Mouse (Mus musculus) lung, embryonic 16.5 days (tissue): Measurements from ENCODE around the gene Cnpy3. TPM values are rescaled to one million over a fixed set of nuclear protein-coding genes. Genes with fewer than 3 reads are reported as not detected.

Source experiments
- ATAC-seq: fragments of 200-750 bp; cut with Nextera tagmentation; 2 replicates; pipeline ENCODE4 v1.8.0; 2017; ENCODE audit warnings: low read depth, mild to moderate bottlenecking, moderate library complexity
- H3K27ac ChIP-seq: fragments of 300-500 bp; sonication (generic); 2 replicates; pipeline ENCODE4 v1.5.1; 2014; ENCODE audit warnings: mild to moderate bottlenecking, control low read depth, low read length
- H3K27me3 ChIP-seq: fragments of 300-500 bp; sonication (generic); 2 replicates; pipeline ENCODE4 v1.6.1; 2014; ENCODE audit warnings: low read depth, low read length, mixed read lengths; ENCODE audit not compliant: control insufficient read depth, insufficient read depth
- H3K36me3 ChIP-seq: fragments of 300-500 bp; sonication (generic); 2 replicates; pipeline ENCODE4 v1.6.1; 2014; ENCODE audit warnings: low read length; ENCODE audit not compliant: control insufficient read depth, insufficient read depth
- H3K4me1 ChIP-seq: fragments of 300-500 bp; sonication (generic); replicated peaks from 2 replicates; pipeline ENCODE4 v1.6.1; 2014; ENCODE audit warnings: low read length, mixed read lengths; ENCODE audit not compliant: control insufficient read depth, insufficient read depth
- H3K4me2 ChIP-seq: fragments of 300-500 bp; sonication (generic); 2 replicates; pipeline ENCODE4 v1.6.1; 2014; ENCODE audit warnings: low read depth, low read length, control low read depth
- H3K4me3 ChIP-seq: fragments of 300-500 bp; sonication (generic); 2 replicates; pipeline ENCODE4 v1.5.1; 2014; ENCODE audit warnings: mild to moderate bottlenecking, low read length, control low read depth
- H3K9ac ChIP-seq: fragments of 300-500 bp; sonication (generic); 2 replicates; pipeline ENCODE4 v1.6.1; 2014; ENCODE audit warnings: low read length, control low read depth
- H3K9me3 ChIP-seq: fragments of 300-500 bp; sonication (generic); 2 replicates; pipeline ENCODE4 v1.6.1; 2016; ENCODE audit warnings: low read length; ENCODE audit not compliant: control insufficient read depth
- WGBS: fragments of 180-500 bp; shearing (Covaris S2); extraction: QIAGEN DNeasy Blood & Tissue Kit; methylation state at CpG from one replicate; pipeline ENCODE4 v1.1.7; 2014; 5-methylcytosine and 5-hydroxymethylcytosine counted together
- polyA plus RNA-seq: library from polyadenylated mRNA; unstranded; fragments of >200 nt; fragmentation: Nextera tagmentation; extraction: Ambion mirVana; gene quantifications from 2 replicates; pipeline ENCODE4 v1.2.1, GENCODE M21; 2015

Cnpy3 gene
- polyA plus RNA-seq, 1 experiment from 2014 or later: 79.0 TPM

- Histone ChIP-seq H3K4me1 (no peaks in the 10 kb centered on the region), H3K9ac (no peak overlapping the region), H3K27ac (no peak overlapping the region), H3K36me3 (peaks cover 13% of the 10 kb centered on the region; the same call in 1 of the 2 replicates), H3K9me3 (no peaks in the 10 kb centered on the region), H3K4me3 (no peak overlapping the region), H3K27me3 (no peaks in the 10 kb centered on the region), H3K4me2 (no peak overlapping the region)
- WGBS: 82% methylated on average over 12 of the region's 12 CpGs
- ATAC-seq: no peak
Measured at GRCm38 (mm10) chr17:46690665-46691064, 61.3 kb downstream of the Cnpy3 start.

- H3K27me3 ChIP-seq: no peaks in the 10 kb centered on the region
- H3K4me1 ChIP-seq: peaks cover 7% of the 10 kb centered on the region
- ATAC-seq: no peak
- no peaks in the 10 kb centered on the region for H3K9me3 ChIP-seq
- no peak overlapping the region for H3K4me3 ChIP-seq
- H3K27ac ChIP-seq: no peak overlapping the region
- H3K36me3 ChIP-seq: peaks cover 40% of the 10 kb centered on the region
- 90% methylated on average over 6 of the region's 6 CpGs for WGBS
- H3K9ac ChIP-seq: no peak overlapping the region
- H3K4me2 ChIP-seq: no peak overlapping the region
Measured at GRCm38 (mm10) chr17:46685913-46686312, 66.1 kb downstream of the Cnpy3 start.

Other genes with a start within 250 kb of the Cnpy3 start
- 4.0 and 4.1 TPM in 2 replicates for gene Cul9, start 205.8 kb downstream of the Cnpy3 start, polyA plus RNA-seq
- 6.1 and 6.5 TPM in 2 replicates for gene Srf, start 196.0 kb downstream of the Cnpy3 start, polyA plus RNA-seq
- gene Ptk7, start 122.7 kb downstream of the Cnpy3 start, polyA plus RNA-seq: 141 and 143 TPM in 2 replicates
- 27.6 and 30.8 TPM in 2 replicates for gene Klc4, start 106.2 kb downstream of the Cnpy3 start, polyA plus RNA-seq
- 93.0 and 97.4 TPM in 2 replicates for gene Mrpl2, start 106.0 kb downstream of the Cnpy3 start, polyA plus RNA-seq
- 49.1 and 50.8 TPM in 2 replicates for gene Cul7, start 101.9 kb downstream of the Cnpy3 start, polyA plus RNA-seq
- gene Rrp36, start 77.9 kb downstream of the Cnpy3 start, polyA plus RNA-seq: 51.4 and 51.6 TPM in 2 replicates
- 129 and 137 TPM in 2 replicates for gene Mea1, start 73.4 kb downstream of the Cnpy3 start, polyA plus RNA-seq
- 115 TPM in 2 replicates for gene Klhdc3, start 71.3 kb downstream of the Cnpy3 start, polyA plus RNA-seq
- gene Ppp2r5d, start 47.1 kb downstream of the Cnpy3 start, polyA plus RNA-seq: 90.7 and 94.7 TPM in 2 replicates
- 22.1 and 24.2 TPM in 2 replicates for gene Pex6, start 40.8 kb downstream of the Cnpy3 start, polyA plus RNA-seq
- 2.5 and 5.2 TPM in 2 replicates for gene Gnmt, start 23.0 kb downstream of the Cnpy3 start, polyA plus RNA-seq
- 2.8 and 7.1 TPM in 2 replicates for gene Ptcra, start 11.5 kb upstream of the Cnpy3 start, polyA plus RNA-seq
- 59.5 and 60.2 TPM in 2 replicates for gene 2310039H08Rik, start 20.4 kb upstream of the Cnpy3 start, polyA plus RNA-seq
- gene Rpl7l1, start 30.5 kb upstream of the Cnpy3 start, polyA plus RNA-seq: 141 and 154 TPM in 2 replicates
- gene Bicral, start 106.3 kb upstream of the Cnpy3 start, polyA plus RNA-seq: 3.3 and 4.4 TPM in 2 replicates
- 38.6 and 40.8 TPM in 2 replicates for gene Tbcc, start 138.5 kb upstream of the Cnpy3 start, polyA plus RNA-seq
- gene Prph2, start 158.2 kb upstream of the Cnpy3 start, polyA plus RNA-seq: not detected in 2 replicates